ENCODE assay signal across 12 mouse cellular contexts in the genomic region with DNA sequence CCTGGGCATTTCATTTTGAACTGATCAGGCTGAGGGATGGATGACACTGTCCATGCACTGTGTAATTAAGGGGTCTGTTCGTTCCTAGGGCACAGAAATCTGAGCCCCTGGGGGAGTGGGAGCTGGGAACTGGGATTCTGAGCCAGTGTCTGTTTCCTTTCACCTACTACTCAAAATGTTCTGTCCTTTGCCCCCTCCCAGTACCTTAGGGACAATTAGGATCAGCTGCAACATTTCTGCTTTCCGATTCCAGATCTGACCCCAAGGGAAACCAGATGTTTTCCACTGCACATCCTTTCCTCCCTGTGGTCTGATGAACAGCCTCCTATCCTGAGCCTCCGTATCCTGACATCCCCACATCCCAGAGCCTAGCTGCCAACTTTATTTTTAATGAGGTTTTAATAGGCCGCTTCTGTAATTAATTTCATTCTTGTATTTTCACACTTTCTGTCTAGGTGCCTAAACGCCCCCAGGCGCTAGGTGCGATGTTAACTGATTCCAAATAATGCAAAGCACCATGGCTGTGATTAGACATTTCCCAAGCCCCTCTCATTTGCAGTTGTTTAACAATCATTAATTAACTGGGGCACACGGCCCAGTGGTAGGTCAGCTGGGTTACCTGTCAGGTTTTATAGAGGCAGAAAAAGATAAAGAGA. TPM values are rescaled to one million over a fixed set of nuclear protein-coding genes. Genes with fewer than 3 reads are reported as not detected.
DNase-seq lines count a peak whose midpoint lies in the region; ATAC-seq lines count a peak whose summit lies in the region.
"Had no signal": no experiment of that assay in that cellular context is flagged by ENCODE, and none has a peak within 500 bp of the region (broad histone marks: within the 10 kb centered on the region; RNA-seq: fewer than 3 reads in every experiment).

No protein-coding gene starts in this region.

- H3K4me3 ChIP-seq in kidney, embryonic 14.5 days (ENCODE audit: low read length): no peak overlapping the region; the same call in 1 of the 2 replicates
- peak overlapping the region; percentile 68; the same call in 1 of the 2 replicates for H3K4me3 ChIP-seq in embryonic facial prominence, embryonic 12.5 days
- no peak overlapping the region for H3K4me3 ChIP-seq in limb, embryonic 11.5 days (ENCODE audit: low read depth, low read length)

- H3K9ac ChIP-seq in kidney, embryonic 14.5 days (ENCODE audit: low read depth, low read length): no peak overlapping the region
- H3K9ac ChIP-seq in embryonic facial prominence, embryonic 12.5 days: no peak overlapping the region
- H3K9ac ChIP-seq in limb, embryonic 11.5 days (ENCODE audit: low read length): no peak overlapping the region

- WGBS in kidney, embryonic 14.5 days: 20% methylated on average over 8 of the region's 8 CpGs
- WGBS in embryonic facial prominence, embryonic 12.5 days: 15% methylated on average over 8 of the region's 8 CpGs
- 11% methylated on average over 8 of the region's 8 CpGs for WGBS in limb, embryonic 11.5 days

- H3K27ac ChIP-seq in kidney, embryonic 14.5 days (ENCODE audit: low read depth, low read length): peak overlapping the region; percentile 7; the same call in 1 of the 2 replicates
- no peak overlapping the region for H3K27ac ChIP-seq in embryonic facial prominence, embryonic 12.5 days
- H3K27ac ChIP-seq in limb, embryonic 11.5 days (replicated peaks; ENCODE audit: low read depth, low read length): no peak overlapping the region

- H3K9me3 ChIP-seq in kidney, embryonic 14.5 days (ENCODE audit: control insufficient read depth, low read length): no peaks in the 10 kb centered on the region
- H3K9me3 ChIP-seq in embryonic facial prominence, embryonic 12.5 days: no peaks in the 10 kb centered on the region
- no peaks in the 10 kb centered on the region for H3K9me3 ChIP-seq in limb, embryonic 11.5 days (ENCODE audit: control insufficient read depth, low read length)

- ATAC-seq in kidney, embryonic 14.5 days (ENCODE audit: low FRiP score, low TSS enrichment): no peak
- ATAC-seq in embryonic facial prominence, embryonic 12.5 days (ENCODE audit: insufficient number of reproducible peaks, insufficient read depth, low FRiP score, low TSS enrichment): no peak
- no peak for ATAC-seq in limb, embryonic 11.5 days (ENCODE audit: insufficient number of reproducible peaks, low FRiP score, low TSS enrichment, low read depth)
- no peak for ATAC-seq in megakaryocyte, adult 5-6 weeks (ENCODE audit: poor library complexity, severe bottlenecking)
- ATAC-seq: liver, postnatal 0 days had no signal

- no peaks in the 10 kb centered on the region for H3K36me3 ChIP-seq in kidney, embryonic 14.5 days (ENCODE audit: control insufficient read depth, insufficient read depth, low read length)
- H3K36me3 ChIP-seq in embryonic facial prominence, embryonic 12.5 days: no peaks in the 10 kb centered on the region
- H3K36me3 ChIP-seq in limb, embryonic 11.5 days (ENCODE audit: control insufficient read depth, insufficient read depth, low read length): no peaks in the 10 kb centered on the region

- H3K27me3 ChIP-seq in kidney, embryonic 14.5 days (ENCODE audit: control insufficient read depth, insufficient read depth, low read length): peaks cover 16% of the 10 kb centered on the region
- peaks cover 5% of the 10 kb centered on the region; the same call in 1 of the 2 replicates for H3K27me3 ChIP-seq in embryonic facial prominence, embryonic 12.5 days
- H3K27me3 ChIP-seq in limb, embryonic 11.5 days (ENCODE audit: control insufficient read depth, insufficient read depth, low read length): peaks cover 10% of the 10 kb centered on the region

- H3K4me2 ChIP-seq in kidney, embryonic 14.5 days (replicated peaks; ENCODE audit: low read depth, low read length): peak overlapping the region; percentile 93
- peak overlapping the region; percentile 73 for H3K4me2 ChIP-seq in embryonic facial prominence, embryonic 12.5 days (replicated peaks)
- peak overlapping the region; percentile 95 for H3K4me2 ChIP-seq in limb, embryonic 11.5 days (ENCODE audit: low read depth, severe bottlenecking)

- H3K4me1 ChIP-seq in kidney, embryonic 14.5 days (ENCODE audit: control insufficient read depth, insufficient read depth, low read length): peaks cover 26% of the 10 kb centered on the region
- H3K4me1 ChIP-seq in embryonic facial prominence, embryonic 12.5 days: peaks cover 39% of the 10 kb centered on the region
- peaks cover 27% of the 10 kb centered on the region for H3K4me1 ChIP-seq in limb, embryonic 11.5 days (ENCODE audit: control insufficient read depth, insufficient read depth, low read length)

- DNase-seq in embryo, embryonic 11 days: peak; percentile 28
- DNase-seq in embryo, embryonic 9.5 days (ENCODE audit: extremely low spot score): no peak
- no peak for DNase-seq in kidney, adult 8-10 months
- no peak for DNase-seq in limb, embryonic 11.5 days (ENCODE audit: low spot score)
- no peak for DNase-seq in B cell, adult 2 months
- DNase-seq: kidney, adult 2 months; liver, postnatal 0 days; thymus, postnatal 14 days had no signal

RNA-seq across cellular contexts. Expression of a gene that starts 0.9 kb away (rescaled TPM):
- polyA plus RNA-seq in kidney, embryonic 14.5 days (2014; fragmentation: Nextera tagmentation; extraction: Ambion mirVana): 24.3 and 32.8 TPM in 2 replicates
- polyA plus RNA-seq in embryonic facial prominence, embryonic 12.5 days (2016; fragmentation: Nextera tagmentation; extraction: Ambion mirVana): 39.9 and 40.9 TPM in 2 replicates
- 29.5 and 31.8 TPM in 2 replicates for polyA plus RNA-seq in limb, embryonic 11.5 days (2014; fragmentation: Nextera tagmentation; extraction: Ambion mirVana)
- total RNA-seq in megakaryocyte, adult 5-6 weeks (2015): not detected in 2 replicates
- 0.29 TPM in 1 of 2 replicates, not detected in the other for total RNA-seq in megakaryocyte, adult 5-6 weeks (2017)
- total RNA-seq: megakaryocyte-erythroid progenitor cell, adult 5-6 weeks had no signal

RNA-seq across cellular contexts. Expression of a gene that starts 9.9 kb away (rescaled TPM):
- 58.6 and 81.6 TPM in 2 replicates for polyA plus RNA-seq in kidney, embryonic 14.5 days (2014; fragmentation: Nextera tagmentation; extraction: Ambion mirVana)
- 93.0 and 95.9 TPM in 2 replicates for polyA plus RNA-seq in embryonic facial prominence, embryonic 12.5 days (2016; fragmentation: Nextera tagmentation; extraction: Ambion mirVana)
- 89.4 and 100 TPM in 2 replicates for polyA plus RNA-seq in limb, embryonic 11.5 days (2014; fragmentation: Nextera tagmentation; extraction: Ambion mirVana)
- total RNA-seq in megakaryocyte, adult 5-6 weeks (2015): 24.7 and 27.2 TPM in 2 replicates
- 26.9 and 27.1 TPM in 2 replicates for total RNA-seq in megakaryocyte, adult 5-6 weeks (2017)

RNA-seq across cellular contexts. Expression of a gene that starts 18.1 kb away (rescaled TPM):
- polyA plus RNA-seq in kidney, embryonic 14.5 days (2014; fragmentation: Nextera tagmentation; extraction: Ambion mirVana): 14.8 and 15.0 TPM in 2 replicates
- 17.5 and 18.1 TPM in 2 replicates for polyA plus RNA-seq in embryonic facial prominence, embryonic 12.5 days (2016; fragmentation: Nextera tagmentation; extraction: Ambion mirVana)
- polyA plus RNA-seq in limb, embryonic 11.5 days (2014; fragmentation: Nextera tagmentation; extraction: Ambion mirVana): 16.3 and 18.5 TPM in 2 replicates
- 7.7 and 8.8 TPM in 2 replicates for total RNA-seq in megakaryocyte, adult 5-6 weeks (2015)
- 7.3 TPM in 2 replicates for total RNA-seq in megakaryocyte, adult 5-6 weeks (2017)

RNA-seq across cellular contexts. Expression of a gene that starts 52.2 kb away (rescaled TPM):
- 15.5 and 25.4 TPM in 2 replicates for polyA plus RNA-seq in kidney, embryonic 14.5 days (2014; fragmentation: Nextera tagmentation; extraction: Ambion mirVana)
- polyA plus RNA-seq in embryonic facial prominence, embryonic 12.5 days (2016; fragmentation: Nextera tagmentation; extraction: Ambion mirVana): 32.0 and 32.6 TPM in 2 replicates
- polyA plus RNA-seq in limb, embryonic 11.5 days (2014; fragmentation: Nextera tagmentation; extraction: Ambion mirVana): 32.0 and 33.2 TPM in 2 replicates
- 7.1 and 8.4 TPM in 2 replicates for total RNA-seq in megakaryocyte, adult 5-6 weeks (2015)
- 8.0 and 9.0 TPM in 2 replicates for total RNA-seq in megakaryocyte, adult 5-6 weeks (2017)

RNA-seq across cellular contexts. Expression of a gene that starts 52.2 kb away (rescaled TPM):
- polyA plus RNA-seq in kidney, embryonic 14.5 days (2014; fragmentation: Nextera tagmentation; extraction: Ambion mirVana): 1.2 and 1.7 TPM in 2 replicates
- 1.1 and 1.3 TPM in 2 replicates for polyA plus RNA-seq in embryonic facial prominence, embryonic 12.5 days (2016; fragmentation: Nextera tagmentation; extraction: Ambion mirVana)
- polyA plus RNA-seq in limb, embryonic 11.5 days (2014; fragmentation: Nextera tagmentation; extraction: Ambion mirVana): 1.1 and 2.0 TPM in 2 replicates
- 0.45 and 1.9 TPM in 2 replicates for total RNA-seq in megakaryocyte, adult 5-6 weeks (2015)
- 1.5 and 2.2 TPM in 2 replicates for total RNA-seq in megakaryocyte, adult 5-6 weeks (2017)
- total RNA-seq: megakaryocyte-erythroid progenitor cell, adult 5-6 weeks had no signal
